Mouse (Mus musculus) liver, adult 2 months (tissue): ENCODE data around the gene Upb1. TPM values are rescaled to one million over a fixed set of nuclear protein-coding genes. Genes with fewer than 3 reads are reported as not detected.
A peak's percentile ranks its signal among the peaks of the same experiment; 100 is the strongest.
"Not testable (repeated sequence)": the region's sequence is repeated elsewhere in the genome, so short reads cannot be mapped to it uniquely, and the experiment has no call there.

Source experiments
- DNase-seq: peaks from one replicate; pipeline ENCODE4 v3.0.0-alpha.2; 2011; ENCODE audit warnings: low read depth, low spot score; ENCODE audit errors: extremely low read depth
- H3K27ac ChIP-seq: fragments of 200-500 bp; replicated peaks from 2 replicates; pipeline ENCODE4 v1.5.1; 2012; ENCODE audit warnings: low read depth, mild to moderate bottlenecking, control low read depth, inconsistent platforms, low read length; ENCODE audit not compliant: insufficient read depth
- H3K27me3 ChIP-seq: fragments of 200-500 bp; 2 replicates; pipeline ENCODE4 v1.6.1; 2012; ENCODE audit warnings: mild to moderate bottlenecking, moderate library complexity, low read length, inconsistent platforms; ENCODE audit not compliant: control insufficient read depth, insufficient read depth
- H3K36me3 ChIP-seq: fragments of 200-500 bp; 2 replicates; pipeline ENCODE4 v1.6.1; 2012; ENCODE audit warnings: low read length, inconsistent platforms; ENCODE audit not compliant: control insufficient read depth, insufficient read depth
- H3K4me1 ChIP-seq: fragments of 200-500 bp; 2 replicates; pipeline ENCODE4 v1.6.1; 2011; ENCODE audit warnings: low read length; ENCODE audit not compliant: control insufficient read depth, insufficient read depth
- H3K4me3 ChIP-seq: fragments of 200-500 bp; 2 replicates; pipeline ENCODE4 v1.5.1; 2011; ENCODE audit warnings: low read depth, mild to moderate bottlenecking, control low read depth, low read length, moderate library complexity; ENCODE audit not compliant: insufficient read depth
- H3K79me2 ChIP-seq: fragments of 200-500 bp; 2 replicates; pipeline ENCODE4 v1.6.1; 2012; ENCODE audit warnings: inconsistent platforms, mild to moderate bottlenecking, low read length, moderate library complexity; ENCODE audit not compliant: control insufficient read depth, insufficient read depth
- H3K9ac ChIP-seq: fragments of 200-500 bp; 2 replicates; pipeline ENCODE4 v1.6.1; 2012; ENCODE audit warnings: low read depth, mild to moderate bottlenecking, control low read depth, inconsistent platforms, low read length
- CTCF ChIP-seq: fragments of 200-500 bp; IDR thresholded peaks from 2 replicates; pipeline ENCODE4 v1.5.1; 2011; ENCODE audit warnings: low read depth, low read length, control low read depth
- POLR2A ChIP-seq: fragments of 200-500 bp; IDR thresholded peaks from 2 replicates; pipeline ENCODE4 v1.6.1; 2011; ENCODE audit warnings: low read length, control low read depth; ENCODE audit not compliant: insufficient read depth; ENCODE audit errors: extremely low read depth
- WGBS: fragments of 180-500 bp; shearing (Covaris S2); methylation state at CpG from one replicate; pipeline ENCODE4 v1.1.7; 2018; 5-methylcytosine and 5-hydroxymethylcytosine counted together
- polyA plus RNA-seq: library from polyadenylated mRNA; depleted of rRNA; stranded (reverse); fragments of >200 nt; gene quantifications from 2 replicates; pipeline ENCODE4 v1.2.3, GENCODE M21; 2012
- total RNA-seq: library from RNA; depleted of rRNA; stranded (reverse); fragments of >200 nt; gene quantifications from 2 replicates; pipeline ENCODE4 v1.2.3, GENCODE M21; 2014

The Upb1 gene
- total and polyA plus RNA-seq, 2 experiments = 125 to 220 TPM

GRCm38 (mm10) chr10:75365231-75365633 is 35.7 kb upstream of the Upb1 start:
- Histone ChIP-seq H3K9ac (no peak overlapping the region), H3K4me1 (peaks cover 2% of the 10 kb centered on the region; the same call in 1 of the 2 replicates), H3K4me3 (peak overlapping the region; percentile 36; the same call in 1 of the 2 replicates), H3K79me2 (no peaks in the 10 kb centered on the region), H3K36me3 (no peaks in the 10 kb centered on the region), H3K27me3 (no peaks in the 10 kb centered on the region), H3K27ac (no peak overlapping the region)
- DNase-seq = peak; percentile 37
- no peak for TF ChIP-seq POLR2A
- TF ChIP-seq CTCF = no peak
- 52% methylated on average over 6 of the region's 6 CpGs for WGBS

GRCm38 (mm10) chr10:75373655-75374351 is 27.1 kb upstream of the Upb1 start:
- not testable (repeated sequence) for H3K27me3 ChIP-seq, H3K36me3 ChIP-seq, H3K4me1 ChIP-seq, H3K9ac ChIP-seq, H3K4me3 ChIP-seq, H3K79me2 ChIP-seq, DNase-seq
- 0 out of 2 replicates have a peak overlapping the region, but pooled peaks have one; percentile 39 for H3K27ac ChIP-seq
- WGBS = 61% methylated on average over 15 of the region's 19 CpGs

- WGBS = 87% methylated on average over 10 of the region's 10 CpGs
- H3K79me2 ChIP-seq = no peaks in the 10 kb centered on the region
- H3K4me1 ChIP-seq = no peaks in the 10 kb centered on the region
- no peak for DNase-seq
- no peaks in the 10 kb centered on the region for H3K27me3 ChIP-seq
- H3K9ac ChIP-seq = no peak overlapping the region
- H3K4me3 ChIP-seq = no peak overlapping the region
- no peak overlapping the region for H3K27ac ChIP-seq
- no peaks in the 10 kb centered on the region for H3K36me3 ChIP-seq
- TF ChIP-seq CTCF (no peak), POLR2A (no peak)
Observed at GRCm38 (mm10) chr10:75378688-75379087, 22.2 kb upstream of the Upb1 start.

- H3K4me1 ChIP-seq = no peaks in the 10 kb centered on the region
- H3K27me3 ChIP-seq = no peaks in the 10 kb centered on the region
- no peak overlapping the region for H3K27ac ChIP-seq
- WGBS = 81% methylated on average over 2 of the region's 2 CpGs
- H3K36me3 ChIP-seq = no peaks in the 10 kb centered on the region
- H3K9ac ChIP-seq = no peak overlapping the region
- DNase-seq = peak; percentile 82
- no peaks in the 10 kb centered on the region for H3K79me2 ChIP-seq
- TF ChIP-seq CTCF = peak; percentile 62
- TF ChIP-seq POLR2A = no peak
- no peak overlapping the region for H3K4me3 ChIP-seq
Observed at GRCm38 (mm10) chr10:75390156-75390555, 10.8 kb upstream of the Upb1 start.

GRCm38 (mm10) chr10:75390832-75391231 is 10.1 kb upstream of the Upb1 start:
- DNase-seq = no peak
- Histone ChIP-seq H3K4me3 (no peak overlapping the region), H3K79me2 (no peaks in the 10 kb centered on the region), H3K9ac (no peak overlapping the region), H3K4me1 (no peaks in the 10 kb centered on the region), H3K27me3 (no peaks in the 10 kb centered on the region), H3K36me3 (no peaks in the 10 kb centered on the region), H3K27ac (no peak overlapping the region)
- 84% methylated on average over 4 of the region's 4 CpGs for WGBS
- peak; percentile 41 for TF ChIP-seq CTCF
- TF ChIP-seq POLR2A = no peak

GRCm38 (mm10) chr10:75394796-75395195 is 6.1 kb upstream of the Upb1 start:
- Histone ChIP-seq H3K9ac (no peak overlapping the region), H3K36me3 (no peaks in the 10 kb centered on the region), H3K4me3 (no peak overlapping the region), H3K27me3 (no peaks in the 10 kb centered on the region), H3K4me1 (no peaks in the 10 kb centered on the region), H3K27ac (no peak overlapping the region), H3K79me2 (no peaks in the 10 kb centered on the region)
- no peak for DNase-seq
- no peak for TF ChIP-seq CTCF
- TF ChIP-seq POLR2A = no peak
- WGBS = 94% methylated on average over 8 of the region's 8 CpGs
